Mouse (Mus musculus): Measurements from ENCODE around the gene Efnb3.

Efnb3 gene

GRCm38 (mm10) chr11:69584008-69584407 lies 24.0 kb upstream of the Efnb3 start:
- no peak for DNase-seq (ENCODE audit: extremely low read depth, low read depth, low spot score)

DNA sequence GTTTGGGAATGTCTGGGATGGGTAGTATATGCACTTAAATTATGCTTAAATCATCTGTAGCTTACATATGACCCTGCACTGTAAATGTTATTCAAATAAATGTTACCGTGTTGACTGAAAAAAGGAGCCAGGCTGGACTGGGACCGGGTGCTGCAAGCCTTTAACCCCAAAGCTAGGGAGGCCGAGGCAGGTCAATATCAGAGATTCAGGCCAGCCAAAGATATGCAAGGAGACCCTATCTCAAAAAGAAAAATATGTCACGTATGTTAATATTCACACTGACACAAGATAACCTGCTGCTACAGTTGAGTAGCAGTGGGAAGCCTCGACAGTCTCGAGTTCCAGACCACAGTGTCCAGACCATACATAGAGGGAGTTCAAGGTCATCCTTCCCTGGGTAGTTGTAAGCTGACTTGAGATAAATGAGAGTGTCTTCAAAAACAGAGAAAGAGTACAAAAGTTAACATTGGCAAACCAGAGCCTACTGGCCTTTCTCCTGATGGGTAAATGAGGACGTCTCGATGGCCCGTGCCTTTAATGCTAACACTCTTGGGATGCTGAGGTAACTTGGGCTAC lies 22.3 kb upstream of the Efnb3 start:
- DNase-seq (ENCODE audit: extremely low read depth, low read depth, low spot score) = no peak

- no peak for DNase-seq (ENCODE audit: extremely low read depth, low read depth, low spot score)
Measured at GRCm38 (mm10) chr11:69581814-69582213, 21.8 kb upstream of the Efnb3 start.

DNA sequence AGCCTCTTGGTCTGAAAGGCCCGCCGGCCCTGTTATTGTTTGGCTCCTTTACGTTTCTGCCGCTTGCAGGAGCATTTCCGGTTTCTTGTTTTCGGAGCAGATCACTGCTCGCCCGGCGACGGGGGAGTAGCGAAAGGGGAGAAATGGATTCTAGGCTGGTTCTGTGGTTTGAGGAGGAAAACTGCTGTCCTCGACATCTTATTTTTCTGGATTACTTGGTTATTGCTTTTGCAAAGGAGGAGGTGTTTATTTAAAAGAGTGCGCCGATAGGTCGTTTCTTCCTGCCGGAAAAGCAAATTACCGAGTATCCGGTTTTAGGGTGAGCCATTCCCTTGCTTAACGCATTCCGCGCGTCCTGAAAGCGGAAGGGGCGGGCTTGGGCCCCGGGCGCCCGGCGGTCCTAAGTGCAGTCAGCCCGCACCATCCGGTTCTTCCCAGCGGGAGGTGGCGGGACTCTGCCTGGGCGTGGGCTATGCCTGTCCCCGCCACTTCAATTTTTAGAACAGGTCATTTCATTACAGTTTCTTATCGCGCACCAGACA lies 21.2 kb upstream of the Efnb3 start:
- peak; percentile 64 for DNase-seq (ENCODE audit: extremely low read depth, low read depth, low spot score)

GRCm38 (mm10) chr11:69580572-69581146 lies 20.7 kb upstream of the Efnb3 start:
- DNase-seq (ENCODE audit: extremely low read depth, low read depth, low spot score) = no peak

- DNase-seq (ENCODE audit: extremely low read depth, low read depth, low spot score) = peak; percentile 62
Measured at GRCm38 (mm10) chr11:69580091-69580514, 20.1 kb upstream of the Efnb3 start, which contains the start of the genes Wrap53 and Trp53. Wrap53 (minus strand) TSS chr11:69580255. Trp53 (plus strand) TSS chr11:69580359.

- DNase-seq (ENCODE audit: extremely low read depth, low read depth, low spot score) = peak; percentile 83
Measured at GRCm38 (mm10) chr11:69579128-69580017, 19.4 kb upstream of the Efnb3 start.

DNA sequence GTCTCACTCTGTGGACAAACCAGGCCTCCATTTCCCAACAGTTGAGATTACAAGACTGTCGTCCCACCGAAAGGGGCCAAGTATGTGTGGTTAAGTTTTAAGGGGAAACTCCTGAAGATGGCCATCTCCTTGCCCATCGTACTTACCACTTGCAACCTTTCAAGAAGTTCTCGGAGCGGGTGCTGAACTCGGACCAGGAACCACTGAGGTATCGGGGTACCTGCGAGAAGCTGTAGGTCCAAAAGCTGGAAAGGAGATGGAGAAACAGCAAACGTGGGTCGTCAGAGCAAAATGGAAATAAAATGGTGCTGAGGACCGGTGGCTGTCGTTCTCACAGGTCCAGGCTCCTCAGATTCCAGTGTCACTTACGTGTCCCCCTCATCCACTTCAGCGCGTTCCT lies 18.3 kb upstream of the Efnb3 start:
- DNase-seq (ENCODE audit: extremely low read depth, low read depth, low spot score) = no peak

DNA sequence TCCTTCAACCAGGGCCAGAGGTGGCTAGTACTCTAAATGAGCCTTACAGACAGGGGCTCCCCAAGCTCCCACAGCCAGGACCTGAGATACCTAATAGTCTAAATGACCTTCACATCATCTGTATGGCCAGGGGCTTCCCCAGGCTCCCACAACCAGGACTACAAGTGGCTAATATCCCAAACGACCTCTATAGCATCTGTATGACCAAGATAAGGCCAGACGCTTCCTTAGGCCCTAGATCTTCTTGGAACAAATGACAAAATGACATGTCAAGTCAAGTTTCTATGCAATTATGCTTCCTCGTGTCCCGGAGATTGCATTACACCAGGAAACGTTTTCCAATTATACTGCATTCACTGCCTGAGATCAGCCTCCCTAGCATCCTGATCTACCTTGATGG lies 16.3 kb upstream of the Efnb3 start:
- DNase-seq (ENCODE audit: extremely low read depth, low read depth, low spot score) = no peak

DNA sequence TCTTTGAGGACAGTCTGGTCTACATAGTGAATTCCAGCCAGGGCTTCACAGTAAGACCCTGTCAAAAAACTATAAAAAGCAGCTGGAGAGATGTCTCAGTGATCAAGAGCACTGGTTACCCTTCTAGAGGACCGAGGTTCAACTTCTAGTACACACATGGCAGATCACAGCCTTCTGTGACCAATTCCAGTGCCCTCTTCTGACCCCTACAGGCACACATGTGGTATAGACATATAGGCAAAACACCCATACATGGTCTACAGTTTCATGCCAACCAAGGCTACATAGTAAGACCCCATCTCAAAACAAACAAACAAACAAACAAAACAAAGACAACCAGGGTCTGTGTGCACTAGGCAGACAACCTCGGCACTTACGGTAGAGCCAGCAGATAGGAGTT lies 15.2 kb upstream of the Efnb3 start:
- DNase-seq (ENCODE audit: extremely low read depth, low read depth, low spot score) = no peak

- no peak for DNase-seq (ENCODE audit: extremely low read depth, low read depth, low spot score)
Measured at GRCm38 (mm10) chr11:69565131-69565530, 5.1 kb upstream of the Efnb3 start.

- no peak for DNase-seq (ENCODE audit: extremely low read depth, low read depth, low spot score)
Measured at GRCm38 (mm10) chr11:69564391-69564790, 4.4 kb upstream of the Efnb3 start.

DNA sequence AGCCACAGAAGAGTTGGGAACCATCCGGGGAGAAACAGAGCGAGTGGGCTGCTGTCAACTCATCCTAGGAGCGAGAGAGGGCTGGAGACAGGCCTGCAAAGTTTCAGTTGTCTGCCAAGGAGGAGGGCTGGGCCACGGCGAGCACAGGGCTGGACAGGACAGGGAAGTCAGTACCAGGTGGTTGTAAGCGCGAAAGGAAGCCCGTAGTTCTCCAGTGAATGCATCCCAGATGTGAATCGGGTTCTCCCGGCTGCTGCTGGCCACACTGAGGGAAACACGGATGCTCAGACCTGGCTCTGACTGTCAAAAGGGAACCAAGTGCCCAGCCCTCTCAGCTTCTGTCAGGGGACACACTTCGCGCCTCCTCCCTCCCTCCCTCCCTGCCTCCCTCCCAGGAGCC lies 3.4 kb upstream of the Efnb3 start:
- no peak for DNase-seq (ENCODE audit: extremely low read depth, low read depth, low spot score)

GRCm38 (mm10) chr11:69560896-69561854 lies 1.2 kb upstream of the Efnb3 start:
- DNase-seq (ENCODE audit: extremely low read depth, low read depth, low spot score) = no peak

DNA sequence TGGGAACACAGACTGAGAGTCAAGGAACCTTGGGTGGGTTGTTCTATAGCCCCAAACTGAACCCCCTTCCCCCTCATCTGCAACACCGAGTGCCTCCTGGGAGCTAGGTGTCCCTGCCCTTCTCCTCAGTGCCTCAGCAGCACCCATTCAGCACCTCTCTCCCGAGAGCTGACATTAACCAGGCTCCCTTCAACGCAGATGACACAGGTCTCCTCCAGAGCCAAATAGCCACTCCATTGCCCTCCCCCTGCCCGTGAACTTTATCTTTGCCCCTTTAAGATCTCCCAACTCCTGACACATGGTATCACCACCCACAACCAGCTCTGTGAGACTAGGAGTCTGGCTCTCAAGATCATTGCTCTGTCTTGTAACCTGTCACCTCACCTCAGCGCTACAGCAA lies 822 bp downstream of the Efnb3 start:
- no peak for DNase-seq (ENCODE audit: extremely low read depth, low read depth, low spot score)

DNA sequence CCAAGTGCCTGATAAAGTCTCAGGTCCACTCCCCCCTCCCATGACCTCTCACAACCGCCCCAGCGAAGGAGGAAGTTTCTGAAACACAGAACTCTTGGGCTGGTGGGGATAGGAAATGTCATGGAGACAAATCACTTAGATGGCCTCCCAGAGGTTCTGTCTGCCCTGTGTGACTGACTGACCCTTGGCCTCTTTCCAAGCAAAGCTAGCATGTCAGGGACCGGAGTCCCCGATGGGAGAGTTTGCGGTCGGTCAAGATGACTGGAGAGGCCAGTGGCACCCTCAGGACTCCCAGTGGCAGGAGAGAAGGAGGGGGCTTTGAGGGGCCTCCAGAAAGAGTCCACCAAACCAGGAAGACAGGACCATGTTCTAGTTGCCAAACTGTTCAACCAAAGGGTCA lies 1.2 kb downstream of the Efnb3 start:
- DNase-seq (ENCODE audit: extremely low read depth, low read depth, low spot score) = no peak

- DNase-seq (ENCODE audit: extremely low read depth, low read depth, low spot score) = no peak
Measured at GRCm38 (mm10) chr11:69557381-69557958, 2.5 kb downstream of the Efnb3 start.

DNA sequence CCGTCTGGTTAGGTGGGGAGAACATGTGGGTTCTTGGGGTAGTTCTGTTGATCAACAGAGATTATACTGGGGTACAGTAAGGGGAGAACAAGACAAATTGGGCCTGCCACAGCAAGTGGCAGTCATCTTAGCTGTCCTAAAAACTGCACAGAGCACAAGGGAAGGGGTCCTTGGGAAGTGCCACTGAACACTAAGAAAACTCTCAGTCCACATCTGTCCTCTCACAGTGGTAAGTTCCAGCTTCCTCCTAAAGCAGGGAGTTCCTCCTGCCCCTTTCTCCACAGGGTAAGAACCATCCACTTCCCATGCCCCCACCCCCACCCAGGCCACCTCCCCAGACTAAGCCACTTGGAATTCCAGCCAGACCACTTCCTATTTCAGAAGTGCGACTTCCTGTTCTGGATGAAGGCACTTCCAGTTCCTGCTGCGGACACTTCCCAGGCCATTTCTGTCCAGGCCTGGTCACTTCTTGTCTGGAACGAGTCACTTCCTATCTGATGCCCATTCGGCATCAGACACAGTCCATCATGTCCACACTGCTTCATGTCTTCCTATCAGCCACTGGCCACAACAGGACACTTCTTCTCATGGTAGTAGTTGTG lies 5.4 kb downstream of the Efnb3 start:
- DNase-seq (ENCODE audit: extremely low read depth, low read depth, low spot score) = no peak

GRCm38 (mm10) chr11:69553341-69553721 lies 6.7 kb downstream of the Efnb3 start:
- DNase-seq (ENCODE audit: extremely low read depth, low read depth, low spot score) = no peak

Measured in fat pad, adult 2 months (tissue).